Mouse (Mus musculus) limb, embryonic 15.5 days (tissue): ENCODE results near the gene Tnnc2. TPM values are rescaled to one million over a fixed set of nuclear protein-coding genes. Genes with fewer than 3 reads are reported as not detected.

Source experiments
- ATAC-seq: fragments of 200-750 bp; cut with Nextera tagmentation; 2 replicates; pipeline ENCODE4 v1.8.0; 2017; ENCODE audit warnings: low read depth, moderate TSS enrichment; ENCODE audit not compliant: insufficient number of reproducible peaks, low FRiP score, low TSS enrichment
- H3K27ac ChIP-seq: fragments of 300-500 bp; sonication (generic); 2 replicates; pipeline ENCODE4 v1.5.1; 2015; ENCODE audit warnings: moderate library complexity, mild to moderate bottlenecking, inconsistent platforms
- H3K27me3 ChIP-seq: fragments of 300-500 bp; sonication (generic); 2 replicates; pipeline ENCODE4 v1.6.1; 2015; ENCODE audit warnings: inconsistent platforms
- H3K36me3 ChIP-seq: fragments of 300-500 bp; sonication (generic); 2 replicates; pipeline ENCODE4 v1.6.1; 2015; ENCODE audit warnings: inconsistent platforms
- H3K4me1 ChIP-seq: fragments of 300-500 bp; sonication (generic); 2 replicates; pipeline ENCODE4 v1.6.1; 2015; ENCODE audit warnings: inconsistent platforms
- H3K4me2 ChIP-seq: fragments of 300-500 bp; sonication (generic); 2 replicates; pipeline ENCODE4 v1.6.1; 2015; ENCODE audit warnings: mild to moderate bottlenecking, inconsistent platforms
- H3K4me3 ChIP-seq: fragments of 300-500 bp; sonication (generic); 2 replicates; pipeline ENCODE4 v1.5.1; 2015; ENCODE audit warnings: mild to moderate bottlenecking, inconsistent platforms
- H3K9ac ChIP-seq: fragments of 300-500 bp; sonication (generic); 2 replicates; pipeline ENCODE4 v1.6.1; 2015; ENCODE audit warnings: inconsistent platforms
- H3K9me3 ChIP-seq: fragments of 300-500 bp; sonication (generic); 2 replicates; pipeline ENCODE4 v1.6.1; 2016; ENCODE audit warnings: inconsistent platforms
- WGBS: fragments of 180-500 bp; shearing (Covaris S2); methylation state at CpG from one replicate; pipeline ENCODE4 v1.1.7; 2015; 5-methylcytosine and 5-hydroxymethylcytosine counted together
- polyA plus RNA-seq: library from polyadenylated mRNA; unstranded; fragments of >200 nt; fragmentation: Nextera tagmentation; extraction: Ambion mirVana; gene quantifications from 2 replicates; pipeline ENCODE4 v1.2.1, GENCODE M21; 2015

Tnnc2 gene
- 350 and 1,119 TPM in 2 replicates for polyA plus RNA-seq

DNA sequence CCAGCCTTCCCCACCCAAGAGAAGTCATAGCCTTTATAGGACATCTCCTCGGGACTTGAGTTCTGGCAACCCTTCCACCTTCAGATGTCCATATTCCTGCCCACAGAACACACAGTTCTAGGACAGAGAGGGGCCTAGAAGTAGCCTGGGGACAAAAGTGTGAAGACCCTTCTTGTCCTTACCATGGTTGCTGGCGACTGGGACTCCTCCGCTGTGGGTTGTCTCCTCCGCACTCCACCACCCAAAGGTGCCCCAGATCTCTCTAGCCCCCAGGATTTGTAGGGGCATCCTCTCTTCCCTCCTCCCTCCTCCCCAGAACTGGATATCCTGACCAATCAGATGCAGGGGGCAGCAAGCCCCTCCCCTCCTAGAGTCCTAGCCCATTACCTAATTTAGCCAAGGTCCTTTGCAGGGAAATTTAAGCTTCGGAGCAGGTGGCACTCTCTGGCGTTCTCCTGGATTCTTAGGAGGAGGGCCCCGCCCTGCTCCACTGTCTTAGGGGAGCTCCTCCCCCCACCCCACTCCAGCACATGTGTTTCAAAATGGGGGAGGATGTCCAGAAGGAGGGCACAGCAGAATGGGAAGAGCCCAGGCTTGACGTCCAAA is at the start of gene Tnnc2:
Gene Tnnc2 (minus strand): TSS at position 487 of the 606 bp plus-strand sequence.
- Histone ChIP-seq H3K27ac (no peak within 1 kb of the TSS), H3K4me1 (peaks cover under 1% of the 10 kb centered on the region), H3K9ac (no peak within 1 kb of the TSS), H3K4me3 (no peak within 1 kb of the TSS), H3K9me3 (no peaks in the 10 kb centered on the region), H3K4me2 (no peak within 1 kb of the TSS), H3K36me3 (no peaks in the 10 kb centered on the region), H3K27me3 (no peaks in the 10 kb centered on the region)
- WGBS, result 61% methylated on average over 8 of the region's 8 CpGs
- no peak for ATAC-seq

DNA sequence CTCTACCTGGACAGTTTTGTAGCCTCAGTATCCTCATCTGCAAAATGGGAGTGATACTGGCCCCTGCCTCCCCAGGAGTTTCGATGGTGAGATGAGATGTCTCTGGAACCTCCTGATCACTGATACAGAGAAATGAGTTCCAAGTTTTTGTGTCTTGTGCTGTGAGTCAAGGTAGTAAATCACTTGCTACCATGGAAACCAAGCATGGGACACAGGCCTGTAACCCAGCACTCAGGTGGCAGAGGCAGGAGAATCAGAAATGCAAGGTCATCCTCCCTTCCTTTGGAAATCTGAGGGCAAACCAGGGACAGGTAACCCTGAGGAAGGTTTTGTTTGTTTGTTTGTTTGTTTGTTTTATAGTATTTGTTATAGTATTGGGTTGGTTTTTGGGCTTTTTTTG is 49.3 kb upstream of the Tnnc2 start:
- 97% methylated on average over 1 of the region's 1 CpGs for WGBS
- no peak overlapping the region for H3K4me2 ChIP-seq
- no peak overlapping the region for H3K27ac ChIP-seq
- H3K36me3 ChIP-seq, result peaks cover 39% of the 10 kb centered on the region
- no peaks in the 10 kb centered on the region for H3K9me3 ChIP-seq
- no peaks in the 10 kb centered on the region for H3K27me3 ChIP-seq
- H3K4me1 ChIP-seq, result peaks cover 13% of the 10 kb centered on the region
- H3K4me3 ChIP-seq, result no peak overlapping the region
- H3K9ac ChIP-seq, result no peak overlapping the region
- ATAC-seq, result no peak

DNA sequence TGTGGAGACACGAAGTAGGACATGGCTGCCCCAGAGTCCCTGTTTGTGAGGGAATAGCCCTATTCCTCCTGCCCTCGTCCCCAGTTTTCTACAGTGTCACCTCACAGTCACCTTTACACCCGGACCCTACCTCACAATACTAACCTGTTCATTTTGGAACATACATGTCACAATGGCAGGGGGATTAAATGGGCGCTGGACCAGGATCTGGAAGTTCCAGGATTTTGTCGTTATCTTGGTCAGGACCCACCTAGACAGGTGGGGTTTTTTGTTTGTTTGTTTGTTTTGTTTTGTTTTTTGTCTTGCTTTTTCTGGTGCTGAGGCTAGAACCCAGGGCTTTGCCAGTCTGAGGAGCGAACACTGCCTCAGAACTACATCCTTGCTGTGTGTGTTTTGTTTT is 48.7 kb upstream of the Tnnc2 start, which contains the start of gene Spata25:
Gene Spata25 (minus strand): TSS at position 101 of the 400 bp plus-strand sequence.
- WGBS, result 87% methylated on average over 6 of the region's 6 CpGs
- Histone ChIP-seq H3K4me3 (no peak within 1 kb of the TSS), H3K36me3 (peaks cover 39% of the 10 kb centered on the region), H3K4me1 (peaks cover 16% of the 10 kb centered on the region), H3K9me3 (no peaks in the 10 kb centered on the region), H3K27me3 (no peaks in the 10 kb centered on the region), H3K27ac (no peak within 1 kb of the TSS), H3K9ac (no peak within 1 kb of the TSS), H3K4me2 (no peak within 1 kb of the TSS)
- no peak for ATAC-seq

GRCm38 (mm10) chr2:164827146-164827850 is 47.5 kb upstream of the Tnnc2 start:
- no peak for ATAC-seq
- Histone ChIP-seq H3K27ac (no peak overlapping the region), H3K36me3 (peaks cover 39% of the 10 kb centered on the region), H3K9ac (no peak overlapping the region), H3K4me3 (no peak overlapping the region), H3K4me2 (no peak overlapping the region), H3K9me3 (no peaks in the 10 kb centered on the region), H3K4me1 (peaks cover 13% of the 10 kb centered on the region), H3K27me3 (no peaks in the 10 kb centered on the region)
- WGBS, result 90% methylated on average over 16 of the region's 16 CpGs

- Histone ChIP-seq H3K4me3 (no peak overlapping the region), H3K9ac (no peak overlapping the region), H3K27me3 (no peaks in the 10 kb centered on the region), H3K27ac (no peak overlapping the region), H3K4me1 (peaks cover 13% of the 10 kb centered on the region; the same call in 1 of the 2 replicates), H3K36me3 (peaks cover 50% of the 10 kb centered on the region), H3K9me3 (no peaks in the 10 kb centered on the region), H3K4me2 (no peak overlapping the region)
- WGBS, result 96% methylated on average over 17 of the region's 17 CpGs
- no peak for ATAC-seq
Measured at GRCm38 (mm10) chr2:164825521-164825920, 45.8 kb upstream of the Tnnc2 start.

GRCm38 (mm10) chr2:164823969-164824368 is 44.2 kb upstream of the Tnnc2 start:
- peaks cover 57% of the 10 kb centered on the region for H3K36me3 ChIP-seq
- H3K4me2 ChIP-seq, result no peak overlapping the region
- no peak overlapping the region for H3K9ac ChIP-seq
- no peak overlapping the region for H3K27ac ChIP-seq
- no peak overlapping the region for H3K4me3 ChIP-seq
- peaks cover 13% of the 10 kb centered on the region; the same call in 1 of the 2 replicates for H3K4me1 ChIP-seq
- ATAC-seq, result no peak
- H3K9me3 ChIP-seq, result no peaks in the 10 kb centered on the region
- WGBS, result 92% methylated on average over 4 of the region's 4 CpGs
- H3K27me3 ChIP-seq, result no peaks in the 10 kb centered on the region

GRCm38 (mm10) chr2:164823181-164823585 is 43.4 kb upstream of the Tnnc2 start:
- H3K4me3 ChIP-seq, result peak overlapping the region; percentile 84
- no peaks in the 10 kb centered on the region for H3K9me3 ChIP-seq
- H3K4me2 ChIP-seq, result peak overlapping the region; percentile 61
- WGBS, result 2% methylated on average over 10 of the region's 10 CpGs
- H3K36me3 ChIP-seq, result peaks cover 55% of the 10 kb centered on the region
- peak; percentile 42; the same call in 1 of the 2 replicates for ATAC-seq
- peak overlapping the region; percentile 86 for H3K27ac ChIP-seq
- H3K27me3 ChIP-seq, result no peaks in the 10 kb centered on the region
- H3K4me1 ChIP-seq, result peaks cover 13% of the 10 kb centered on the region; the same call in 1 of the 2 replicates
- peak overlapping the region; percentile 69 for H3K9ac ChIP-seq

DNA sequence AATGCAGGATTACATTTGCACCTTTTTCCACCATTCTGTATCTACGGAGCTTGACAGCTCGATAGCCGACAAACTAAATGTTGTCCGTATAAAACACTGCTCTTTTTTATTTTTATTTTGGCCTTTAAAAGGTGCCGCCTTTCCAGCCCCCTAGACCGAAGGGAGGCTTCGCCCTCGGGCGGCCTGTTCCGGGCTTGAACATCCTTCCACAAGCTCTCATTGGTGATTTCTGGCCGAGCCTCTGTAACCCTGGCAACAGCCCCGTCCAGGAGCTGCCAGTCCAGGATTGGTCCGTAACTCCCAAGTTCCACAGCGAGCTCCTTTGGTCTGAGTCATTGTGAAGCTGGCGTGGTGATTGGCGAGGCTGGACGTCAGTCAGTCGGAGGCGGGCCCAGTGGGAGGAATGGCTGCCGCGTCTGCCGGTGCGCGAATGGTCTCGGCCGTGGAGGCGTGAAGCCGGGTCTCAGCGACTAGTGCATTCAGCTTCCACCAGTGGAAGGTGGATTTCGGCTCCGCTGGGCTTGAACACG is 42.9 kb upstream of the Tnnc2 start, which contains the start of gene Zswim1:
Gene Zswim1 (plus strand): TSS at position 51 of the 530 bp plus-strand sequence.
- H3K4me3 ChIP-seq, result peak within 1 kb of the TSS; percentile 84
- under 1% methylated on average over 32 of the region's 32 CpGs for WGBS
- H3K4me2 ChIP-seq, result peak within 1 kb of the TSS; percentile 61
- H3K36me3 ChIP-seq, result peaks cover 50% of the 10 kb centered on the region
- no peaks in the 10 kb centered on the region for H3K27me3 ChIP-seq
- H3K4me1 ChIP-seq, result peaks cover 13% of the 10 kb centered on the region; the same call in 1 of the 2 replicates
- H3K27ac ChIP-seq, result peak within 1 kb of the TSS; percentile 86
- ATAC-seq, result peak; percentile 97
- H3K9me3 ChIP-seq, result no peaks in the 10 kb centered on the region
- H3K9ac ChIP-seq, result peak within 1 kb of the TSS; percentile 69

GRCm38 (mm10) chr2:164821060-164821459 is 41.3 kb upstream of the Tnnc2 start:
- Histone ChIP-seq H3K27me3 (no peaks in the 10 kb centered on the region), H3K4me2 (no peak overlapping the region), H3K9me3 (no peaks in the 10 kb centered on the region), H3K9ac (no peak overlapping the region), H3K27ac (no peak overlapping the region), H3K4me3 (no peak overlapping the region), H3K36me3 (peaks cover 33% of the 10 kb centered on the region), H3K4me1 (peaks cover 15% of the 10 kb centered on the region; the same call in 1 of the 2 replicates)
- 87% methylated on average over 6 of the region's 6 CpGs for WGBS
- ATAC-seq, result no peak

GRCm38 (mm10) chr2:164817703-164818102 is 37.9 kb upstream of the Tnnc2 start:
- 0 out of 2 replicates have a peak, but pooled peaks cover 6% of the 10 kb centered on the region for H3K4me1 ChIP-seq
- H3K4me3 ChIP-seq, result no peak overlapping the region
- H3K9ac ChIP-seq, result no peak overlapping the region
- no peak overlapping the region for H3K27ac ChIP-seq
- H3K27me3 ChIP-seq, result no peaks in the 10 kb centered on the region
- 0 out of 2 replicates have a peak, but pooled peaks have one; percentile 27 for ATAC-seq
- H3K4me2 ChIP-seq, result no peak overlapping the region
- H3K36me3 ChIP-seq, result peaks cover 18% of the 10 kb centered on the region
- no peaks in the 10 kb centered on the region for H3K9me3 ChIP-seq
- 71% methylated on average over 5 of the region's 5 CpGs for WGBS

DNA sequence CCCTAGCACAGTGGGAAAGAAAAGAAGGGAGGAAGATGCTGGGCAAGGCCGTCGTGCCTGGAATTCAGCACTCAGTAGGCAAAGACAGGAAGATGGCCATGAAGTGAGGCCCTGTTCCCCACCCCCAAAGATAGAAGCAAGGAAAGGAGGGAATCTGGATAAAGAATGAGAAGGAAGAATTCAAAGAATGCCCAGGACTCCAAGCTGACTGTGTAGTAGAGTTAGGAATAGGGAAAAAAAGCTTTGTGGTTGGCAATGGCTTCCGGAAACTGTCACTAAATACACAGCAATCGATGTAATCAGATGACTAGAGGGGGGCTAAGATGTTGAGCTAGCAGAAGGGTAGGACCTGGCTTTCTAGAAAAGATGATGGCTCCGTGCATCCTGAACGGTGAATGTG is 37.4 kb upstream of the Tnnc2 start:
- ATAC-seq, result no peak
- Histone ChIP-seq H3K36me3 (peaks cover 18% of the 10 kb centered on the region), H3K9me3 (no peaks in the 10 kb centered on the region), H3K27ac (no peak overlapping the region), H3K4me2 (no peak overlapping the region), H3K27me3 (no peaks in the 10 kb centered on the region), H3K4me1 (0 out of 2 replicates have a peak, but pooled peaks cover 3% of the 10 kb centered on the region), H3K4me3 (no peak overlapping the region), H3K9ac (no peak overlapping the region)
- 74% methylated on average over 6 of the region's 6 CpGs for WGBS

- Histone ChIP-seq H3K36me3 (peaks cover 10% of the 10 kb centered on the region), H3K27ac (no peak overlapping the region), H3K9ac (no peak overlapping the region), H3K4me2 (no peak overlapping the region), H3K27me3 (no peaks in the 10 kb centered on the region), H3K4me1 (0 out of 2 replicates have a peak, but pooled peaks cover 3% of the 10 kb centered on the region), H3K9me3 (no peaks in the 10 kb centered on the region), H3K4me3 (no peak overlapping the region)
- ATAC-seq, result no peak
- 90% methylated on average over 8 of the region's 8 CpGs for WGBS
Measured at GRCm38 (mm10) chr2:164815821-164816220, 36.1 kb upstream of the Tnnc2 start.
